Mouse (Mus musculus): ENCODE measurements around the gene Lrriq1. TPM values are rescaled to one million over a fixed set of nuclear protein-coding genes. Genes with fewer than 3 reads are reported as not detected.

Gene Lrriq1
- polyA plus RNA-seq (2017; shearing (Covaris generic)), result not detected

DNA sequence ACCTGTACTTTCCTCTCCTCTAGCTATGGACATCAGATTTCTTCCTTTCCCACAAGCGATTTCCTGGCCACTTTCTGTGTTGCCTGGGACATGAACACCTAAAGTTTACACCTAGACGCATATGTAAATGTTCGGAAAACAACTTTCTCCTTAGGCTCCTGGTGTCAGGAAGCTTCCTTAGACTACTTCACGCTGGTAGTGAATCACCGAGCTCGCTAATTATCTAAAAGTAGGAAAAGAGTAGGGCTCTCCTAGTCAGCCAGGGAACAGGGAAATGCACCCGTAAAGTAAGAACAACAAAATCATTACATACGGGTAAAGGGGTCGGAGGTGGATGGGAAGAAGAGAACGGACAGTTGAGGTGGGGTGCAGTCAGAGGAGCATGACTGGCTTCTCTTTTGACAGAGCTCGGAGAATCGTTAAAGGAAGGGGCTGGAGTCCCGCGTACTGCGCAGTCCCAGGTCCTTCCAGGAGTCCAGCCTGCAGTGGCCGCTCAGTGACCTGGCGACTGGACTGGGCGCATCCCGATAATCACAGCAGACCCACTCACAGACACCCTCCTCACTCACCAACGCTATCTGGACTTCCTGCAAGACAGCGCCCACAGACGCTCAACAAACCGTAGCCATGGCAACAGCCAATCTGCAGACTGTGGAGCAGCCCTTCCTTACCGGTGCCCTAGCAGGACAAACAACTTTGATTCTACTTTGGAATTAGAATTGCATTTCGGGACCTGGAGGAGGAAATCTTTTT is at the start of gene Lrriq1:
Gene Lrriq1 (minus strand): TSS at position 616 of the 753 bp plus-strand sequence.

DNA sequence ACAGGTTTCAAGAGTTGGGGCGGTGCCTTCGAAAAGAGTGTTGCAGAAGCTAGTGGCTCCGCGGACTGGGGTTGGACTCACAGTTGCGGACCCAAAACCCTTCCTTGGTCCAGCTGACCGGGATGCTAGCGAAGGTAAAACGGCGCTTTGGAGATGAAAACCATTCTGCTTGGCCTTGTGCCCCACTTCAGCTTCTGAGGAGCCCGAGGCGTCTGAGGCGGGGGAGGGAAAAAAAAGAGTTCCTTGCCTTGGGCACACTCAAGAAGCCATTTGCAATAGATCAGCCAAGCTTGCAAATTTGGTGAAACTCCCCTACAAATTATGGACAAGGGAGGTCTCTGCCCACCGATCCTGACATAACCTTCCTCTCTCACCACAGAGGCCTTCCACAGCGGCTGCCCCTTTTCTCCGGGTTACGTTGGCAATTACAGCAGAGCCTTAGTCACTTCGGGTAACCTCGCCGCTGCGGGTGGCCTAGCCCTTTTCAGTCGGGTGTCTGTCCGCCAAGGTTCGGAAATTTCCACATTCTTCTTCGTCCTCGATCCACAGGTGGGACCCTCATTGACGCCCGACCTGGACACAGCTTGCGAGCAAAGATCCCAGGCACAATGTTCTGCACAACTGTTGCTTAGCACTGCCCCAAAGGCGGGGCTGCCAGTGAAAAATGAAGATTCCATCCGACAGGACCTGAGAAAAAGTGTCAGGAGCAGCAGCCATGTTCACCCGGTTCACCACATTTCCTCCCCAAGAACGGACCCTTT is 206.2 kb downstream of the Lrriq1 start, which contains the start of gene Alx1:
Gene Alx1 (minus strand): TSS at position 486 of the 761 bp plus-strand sequence.

Other genes starting within 250 kb of the Lrriq1 start
- not detected for gene Alx1, start 206.1 kb downstream of the Lrriq1 start, polyA plus RNA-seq (2017; shearing (Covaris generic))
- 0.06 TPM for gene Slc6a15, start 131.5 kb upstream of the Lrriq1 start, polyA plus RNA-seq (2017; shearing (Covaris generic))